Mouse (Mus musculus) lung, postnatal 0 days (tissue): Measurements from ENCODE around the gene Sumf1. TPM values are rescaled to one million over a fixed set of nuclear protein-coding genes. Genes with fewer than 3 reads are reported as not detected.

Source experiments
- ATAC-seq: fragments of 200-750 bp; cut with Nextera tagmentation; 2 replicates; pipeline ENCODE4 v1.8.0; 2017; ENCODE audit warnings: moderate library complexity
- DNase-seq: peaks from one replicate; pipeline ENCODE4 v3.0.0-alpha.2; 2016; ENCODE audit warnings: low spot score
- H3K27ac ChIP-seq: fragments of 300-500 bp; sonication (generic); 2 replicates; pipeline ENCODE4 v1.5.1; 2014; ENCODE audit warnings: antibody characterized with exemption, mild to moderate bottlenecking, low read length, mixed read lengths
- H3K27me3 ChIP-seq: fragments of 300-500 bp; sonication (generic); replicated peaks from 2 replicates; pipeline ENCODE4 v1.6.1; 2014; ENCODE audit warnings: low read length, mixed read lengths; ENCODE audit not compliant: insufficient read depth
- H3K36me3 ChIP-seq: fragments of 300-500 bp; sonication (generic); 2 replicates; pipeline ENCODE4 v1.6.1; 2014; ENCODE audit warnings: low read length, mixed read lengths; ENCODE audit not compliant: insufficient read depth
- H3K4me1 ChIP-seq: fragments of 300-500 bp; sonication (generic); 2 replicates; pipeline ENCODE4 v1.6.1; 2014; ENCODE audit warnings: antibody characterized with exemption, low read depth, low read length, mixed read lengths; ENCODE audit not compliant: insufficient read depth
- H3K4me2 ChIP-seq: fragments of 300-500 bp; sonication (generic); replicated peaks from 2 replicates; pipeline ENCODE4 v1.6.1; 2014; ENCODE audit warnings: low read depth, mild to moderate bottlenecking, low read length, moderate library complexity, mixed read lengths
- H3K4me3 ChIP-seq: fragments of 300-500 bp; sonication (generic); 2 replicates; pipeline ENCODE4 v1.5.1; 2014; ENCODE audit warnings: low read depth, low read length
- H3K9ac ChIP-seq: fragments of 300-500 bp; sonication (generic); replicated peaks from 2 replicates; pipeline ENCODE4 v1.6.1; 2014; ENCODE audit warnings: low read depth, mild to moderate bottlenecking
- H3K9me3 ChIP-seq: fragments of 300-500 bp; sonication (generic); 2 replicates; pipeline ENCODE4 v1.6.1; 2016; ENCODE audit warnings: low read length, mixed read lengths
- CTCF ChIP-seq: IDR thresholded peaks from 2 replicates; pipeline ENCODE4 v1.5.1; 2016; ENCODE audit warnings: antibody characterized with exemption, mild to moderate bottlenecking
- EP300 ChIP-seq: IDR thresholded peaks from 2 replicates; pipeline ENCODE4 v1.6.1; 2016; ENCODE audit warnings: antibody characterized with exemption, mild to moderate bottlenecking, control low read depth
- WGBS: fragments of 180-500 bp; shearing (Covaris S2); extraction: QIAGEN DNeasy Blood & Tissue Kit; methylation state at CpG from one replicate; pipeline ENCODE4 v1.1.7; 2014; 5-methylcytosine and 5-hydroxymethylcytosine counted together
- polyA plus RNA-seq: library from polyadenylated mRNA; unstranded; fragments of >200 nt; fragmentation: Nextera tagmentation; extraction: Ambion mirVana; gene quantifications from 2 replicates; pipeline ENCODE4 v1.2.1, GENCODE M21; 2015

The Sumf1 gene
- polyA plus RNA-seq, 1 experiment from 2014 or later = 33.4 TPM

DNA sequence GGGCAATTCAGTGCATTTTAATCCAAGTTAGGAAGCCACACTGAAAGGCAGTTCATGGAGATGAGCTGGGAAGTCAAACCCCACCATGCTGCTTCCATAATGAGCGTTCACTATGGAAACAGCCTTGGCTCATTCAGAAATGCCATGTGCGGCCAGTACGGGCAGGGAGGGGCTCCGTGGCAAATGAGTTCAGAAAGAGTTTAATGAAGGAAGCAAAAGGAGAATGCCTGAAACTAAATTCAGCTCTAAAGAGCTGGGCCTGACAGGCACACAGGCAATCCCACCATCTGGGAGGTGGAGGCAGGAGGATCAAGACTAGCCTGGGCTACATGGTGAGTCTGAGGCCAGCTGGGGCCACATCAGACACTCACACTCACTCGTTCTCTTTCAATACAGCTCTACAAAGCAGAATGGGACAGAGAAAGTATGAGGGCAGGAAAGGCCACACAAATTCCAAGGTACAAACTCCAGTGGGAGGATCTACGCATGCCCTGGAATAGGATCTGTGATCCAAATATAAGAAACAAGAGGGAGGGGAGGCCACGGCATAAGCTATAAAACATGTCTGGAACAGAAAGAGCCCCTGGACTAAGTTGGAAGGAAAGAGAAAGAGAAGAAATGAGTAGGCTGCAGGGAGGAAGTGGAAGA, 39.3 kb downstream of the Sumf1 start:
- no peak overlapping the region for H3K4me3 ChIP-seq
- no peaks in the 10 kb centered on the region for H3K9me3 ChIP-seq
- ATAC-seq (no peak), DNase-seq (no peak)
- H3K27ac ChIP-seq = no peak overlapping the region
- no peak for TF ChIP-seq CTCF
- no peak for TF ChIP-seq EP300
- H3K27me3 ChIP-seq = no peaks in the 10 kb centered on the region
- 90% methylated on average over 7 of the region's 7 CpGs for WGBS
- no peaks in the 10 kb centered on the region for H3K4me1 ChIP-seq
- no peak overlapping the region for H3K9ac ChIP-seq
- H3K4me2 ChIP-seq = no peak overlapping the region
- H3K36me3 ChIP-seq = no peaks in the 10 kb centered on the region

DNA sequence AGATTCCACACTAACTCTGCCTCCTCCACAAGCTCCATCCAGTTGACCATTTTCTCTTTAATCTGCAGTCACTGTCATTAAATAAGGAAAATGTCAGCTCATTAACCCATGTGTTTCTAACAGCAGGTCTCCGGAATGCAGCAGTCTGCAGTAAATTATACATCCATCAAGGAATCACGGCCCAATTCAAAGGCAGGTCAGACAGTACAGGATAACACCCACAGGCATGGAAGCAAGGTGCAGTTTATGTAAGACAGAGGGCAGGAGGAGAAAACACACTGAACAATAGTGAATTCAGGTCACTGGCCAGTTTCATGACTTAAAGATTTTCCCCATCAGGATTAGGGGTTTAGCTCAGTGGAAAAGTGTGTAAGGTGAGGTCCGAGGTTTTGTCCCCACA, 40.1 kb downstream of the Sumf1 start:
- H3K27me3 ChIP-seq = no peaks in the 10 kb centered on the region
- H3K9ac ChIP-seq = no peak overlapping the region
- H3K36me3 ChIP-seq = no peaks in the 10 kb centered on the region
- ATAC-seq (no peak), DNase-seq (no peak)
- TF ChIP-seq CTCF (no peak), EP300 (no peak)
- H3K4me2 ChIP-seq = no peak overlapping the region
- H3K4me3 ChIP-seq = no peak overlapping the region
- no peaks in the 10 kb centered on the region for H3K9me3 ChIP-seq
- WGBS = 71% methylated on average over 3 of the region's 3 CpGs
- H3K4me1 ChIP-seq = no peaks in the 10 kb centered on the region
- H3K27ac ChIP-seq = no peak overlapping the region

DNA sequence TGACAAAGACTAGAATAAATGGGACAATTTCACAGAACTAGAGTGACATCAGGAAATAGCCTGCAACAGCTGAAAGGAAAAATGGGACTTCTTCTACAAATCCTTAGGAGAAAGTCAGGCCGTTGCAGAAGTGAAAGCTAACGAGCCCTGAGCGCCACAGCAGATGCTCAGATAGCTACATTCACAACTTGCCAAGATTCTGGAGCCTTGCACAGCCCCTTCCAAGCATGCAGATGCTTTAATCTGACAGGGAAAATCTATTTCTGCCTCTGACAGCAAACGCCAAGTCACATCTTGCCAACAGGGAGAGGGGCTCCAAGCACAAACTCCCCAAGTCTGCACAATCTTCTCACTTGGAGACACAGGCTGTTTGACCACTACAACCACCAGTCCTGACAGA, 42.6 kb downstream of the Sumf1 start:
- H3K9ac ChIP-seq = no peak overlapping the region
- no peak for TF ChIP-seq EP300
- TF ChIP-seq CTCF = no peak
- H3K4me3 ChIP-seq = no peak overlapping the region
- H3K9me3 ChIP-seq = no peaks in the 10 kb centered on the region
- H3K27ac ChIP-seq = no peak overlapping the region
- no peaks in the 10 kb centered on the region for H3K27me3 ChIP-seq
- ATAC-seq = no peak
- no peaks in the 10 kb centered on the region for H3K36me3 ChIP-seq
- no peak for DNase-seq
- H3K4me2 ChIP-seq = no peak overlapping the region
- no peaks in the 10 kb centered on the region for H3K4me1 ChIP-seq
- 66% methylated on average over 4 of the region's 4 CpGs for WGBS

DNA sequence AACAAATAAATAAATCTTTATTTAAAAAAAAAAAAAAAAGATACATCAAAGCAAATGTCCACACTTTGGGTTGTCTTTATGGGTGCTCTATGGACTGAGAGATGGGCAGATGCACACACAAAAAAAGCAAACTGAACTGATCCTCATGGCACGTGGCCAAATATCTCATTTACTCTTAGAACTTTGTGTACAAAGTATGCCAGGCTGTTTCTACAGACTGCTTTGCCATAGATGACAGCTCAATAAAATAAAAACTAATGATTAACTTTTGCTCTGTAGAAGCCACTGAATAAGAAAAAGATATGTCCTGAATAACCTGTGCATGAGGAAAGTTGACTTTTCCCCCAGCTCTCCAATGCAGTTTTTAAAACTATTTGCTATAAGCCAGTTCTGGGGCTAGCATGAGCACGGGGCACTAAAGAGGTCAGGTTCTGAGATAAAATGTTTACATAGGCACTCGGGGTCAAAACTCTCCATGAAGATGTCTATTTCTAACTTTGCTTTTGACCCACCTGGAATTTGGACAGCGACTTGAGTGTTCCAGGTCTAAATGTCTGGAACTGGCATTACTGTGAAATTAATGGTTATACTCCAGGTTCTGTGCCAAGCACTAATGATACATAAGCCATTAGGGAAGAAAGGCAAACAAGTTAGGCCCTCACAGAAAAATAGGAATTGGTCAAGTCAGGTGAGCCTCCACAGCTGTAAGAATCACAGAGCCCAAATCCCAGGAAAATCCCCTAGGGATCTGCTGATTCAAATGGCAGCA, 44.5 kb downstream of the Sumf1 start:
- Histone ChIP-seq H3K36me3 (no peaks in the 10 kb centered on the region), H3K4me1 (no peaks in the 10 kb centered on the region), H3K27ac (no peak overlapping the region), H3K9me3 (no peaks in the 10 kb centered on the region), H3K9ac (no peak overlapping the region), H3K4me2 (no peak overlapping the region), H3K4me3 (no peak overlapping the region), H3K27me3 (no peaks in the 10 kb centered on the region)
- TF ChIP-seq EP300 = no peak
- no peak for TF ChIP-seq CTCF
- 53% methylated on average over 4 of the region's 4 CpGs for WGBS
- DNase-seq (no peak), ATAC-seq (no peak)

DNA sequence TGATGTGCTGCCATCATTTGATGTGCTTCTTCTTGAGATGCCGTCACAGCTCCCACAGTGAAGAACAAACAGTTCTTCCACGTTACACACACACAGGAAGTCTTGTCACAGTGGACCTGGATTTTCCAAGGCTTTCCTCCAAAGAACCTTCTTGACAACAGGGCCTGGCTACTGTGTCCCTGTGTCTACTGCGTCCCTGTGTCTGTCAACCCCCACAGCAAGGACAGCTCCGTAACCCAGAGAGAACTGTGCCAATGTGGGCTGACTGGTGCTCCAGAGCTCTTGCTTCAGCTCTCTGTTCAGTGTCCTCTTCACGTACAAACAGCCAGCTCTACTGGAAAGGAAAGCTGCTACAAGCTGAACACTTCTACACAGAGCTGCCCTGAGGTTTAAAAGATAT, 48.4 kb downstream of the Sumf1 start:
- H3K27ac ChIP-seq = no peak overlapping the region
- no peak overlapping the region for H3K4me2 ChIP-seq
- no peak overlapping the region for H3K9ac ChIP-seq
- WGBS = 85% methylated on average over 5 of the region's 5 CpGs
- no peaks in the 10 kb centered on the region for H3K27me3 ChIP-seq
- H3K4me1 ChIP-seq = no peaks in the 10 kb centered on the region
- no peaks in the 10 kb centered on the region for H3K9me3 ChIP-seq
- DNase-seq (no peak), ATAC-seq (no peak)
- no peak overlapping the region for H3K4me3 ChIP-seq
- H3K36me3 ChIP-seq = no peaks in the 10 kb centered on the region
- TF ChIP-seq EP300 (no peak), CTCF (no peak)

DNA sequence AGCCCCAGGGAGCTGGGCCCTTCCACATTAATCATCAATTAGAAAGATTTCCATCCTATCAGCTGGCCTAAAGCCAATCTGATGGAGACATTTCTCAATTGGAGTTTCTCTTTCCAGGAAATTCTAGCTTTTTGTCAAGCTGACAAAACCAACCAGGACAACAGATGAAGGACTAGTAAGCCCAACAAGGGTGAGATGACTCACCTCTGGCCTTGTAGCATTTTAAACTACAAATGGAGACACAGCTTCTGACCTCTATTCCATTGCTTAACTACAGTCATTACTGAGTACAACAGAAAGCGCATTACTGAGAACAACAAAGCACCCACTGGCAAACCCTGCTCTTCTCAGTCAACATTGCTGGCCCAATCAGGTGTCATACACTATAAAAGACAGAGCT, 49.1 kb downstream of the Sumf1 start:
- Histone ChIP-seq H3K9ac (no peak overlapping the region), H3K9me3 (no peaks in the 10 kb centered on the region), H3K36me3 (no peaks in the 10 kb centered on the region), H3K4me1 (no peaks in the 10 kb centered on the region), H3K4me2 (no peak overlapping the region), H3K4me3 (no peak overlapping the region), H3K27ac (no peak overlapping the region), H3K27me3 (no peaks in the 10 kb centered on the region)
- DNase-seq (no peak), ATAC-seq (no peak)
- WGBS = 94% methylated on average over 1 of the region's 1 CpGs
- TF ChIP-seq EP300 (no peak), CTCF (no peak)
